In the genomic region with DNA sequence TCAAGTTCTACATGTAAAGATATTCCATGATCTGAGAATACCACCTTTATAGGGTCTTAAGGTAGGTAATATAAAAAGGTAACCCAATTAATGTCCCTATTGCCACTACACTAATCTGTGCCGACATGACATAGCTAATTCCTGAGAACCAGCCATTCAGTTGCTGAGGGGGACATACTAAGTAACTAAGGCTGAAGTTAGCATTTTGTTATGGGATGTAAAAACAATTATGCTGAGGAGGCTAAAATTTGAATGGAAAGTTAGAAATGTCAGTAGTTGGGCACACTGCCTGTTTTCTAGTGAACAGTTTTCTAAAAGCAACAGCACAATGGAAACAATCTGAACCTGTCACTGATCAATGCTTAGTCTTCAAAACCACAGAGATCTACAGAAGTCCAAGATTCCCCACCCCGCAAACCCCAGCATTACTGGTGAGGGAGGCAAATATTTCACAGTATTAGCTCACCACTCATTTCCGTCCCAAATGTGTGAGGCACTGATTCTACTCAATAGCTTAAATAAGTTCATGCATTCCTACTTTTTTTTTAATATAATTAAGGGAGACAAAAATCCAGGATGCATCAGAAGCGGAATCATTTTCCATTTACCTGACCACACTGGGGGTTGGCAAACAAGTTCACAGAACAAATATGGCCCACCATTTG, we compare ENCODE assay signal across 27 mouse cellular contexts. TPM values are rescaled to one million over a fixed set of nuclear protein-coding genes. Genes with fewer than 3 reads are reported as not detected.
A peak's percentile ranks its signal among the peaks of the same experiment; 100 is the strongest.
DNase-seq lines count a peak whose midpoint lies in the region; ATAC-seq and TF ChIP-seq lines count a peak whose summit lies in the region.
"Had no signal": no experiment of that assay in that cellular context is flagged by ENCODE, and none has a peak within 500 bp of the region (broad histone marks: within the 10 kb centered on the region; RNA-seq: fewer than 3 reads in every experiment).

No protein-coding gene starts in this region.

- no peaks in the 10 kb centered on the region for H3K4me1 ChIP-seq in CH12.LX (ENCODE audit: control insufficient read depth in 1 of 2, insufficient read depth in 2 of 2)
- H3K4me1 ChIP-seq: embryonic facial prominence, embryonic 12.5 days; embryonic facial prominence, embryonic 15.5 days; forebrain, embryonic 10.5 days; forebrain, embryonic 13.5 days; heart, embryonic 10.5 days had no signal

- H3K36me3 ChIP-seq in CH12.LX (replicated peaks in 1 of 2; ENCODE audit: control insufficient read depth in 1 of 2, insufficient read depth in 1 of 2, low read length in 1 of 2): no peaks in the 10 kb centered on the region
- H3K36me3 ChIP-seq: G1E had no signal

- DNase-seq in 3T3-L1 (ENCODE audit: low read depth, low spot score) (peak; percentile 63), CH12.LX (ENCODE audit: extremely low read depth) (no peak), Patski (ENCODE audit: low read depth, low spot score) (no peak)
- DNase-seq in fibroblast of lung, adult 2 months (ENCODE audit: low read depth): peak; percentile 34
- DNase-seq in right cerebral cortex, postnatal 25 days: no peak
- DNase-seq in left cerebral cortex, adult 9 months (ENCODE audit: low spot score in 2 of 2): no peak
- DNase-seq: adrenal gland, adult 2 months; adrenal gland, postnatal 14 days; cerebellum, adult 11 months; cerebellum, adult 2 months; cerebellum, adult 9-11 months; cerebellum, postnatal 25 days; gastrocnemius, postnatal 10 days; gastrocnemius, postnatal 36 days; heart, adult 2 months; heart, postnatal 14 days; heart, postnatal 4 days had no signal

- dilution Hi-C loops in CH12.LX (cut with MboI; ENCODE audit: extremely low pct_ligation_motif_present, extremely low pct_unique_long_range_greater_than_20kb, low sequenced_read_pairs): no loop called here

- H3K9me3 ChIP-seq in CH12.LX (replicated peaks; ENCODE audit: low read length): peaks cover 6% of the 10 kb centered on the region
- H3K9me3 ChIP-seq: embryonic facial prominence, embryonic 12.5 days; embryonic facial prominence, embryonic 15.5 days; forebrain, embryonic 10.5 days; forebrain, embryonic 13.5 days; heart, embryonic 10.5 days; heart, embryonic 13.5 days had no signal

- POLR2A ChIA-PET in Patski (lab: Charles Lee): no interaction called here

- no peak overlapping the region for H3K4me3 ChIP-seq in CH12.LX (replicated peaks in 1 of 3; ENCODE audit: low read depth in 2 of 3, low read length in 2 of 3, poor library complexity in 1 of 3)
- H3K4me3 ChIP-seq: embryonic facial prominence, embryonic 12.5 days; embryonic facial prominence, embryonic 15.5 days; erythroblast, embryonic 14.5 days; forebrain, embryonic 10.5 days; forebrain, embryonic 13.5 days; heart, adult 2 months; heart, embryonic 10.5 days; heart, embryonic 13.5 days had no signal

- TF ChIP-seq POLR2A in CH12.LX (IDR thresholded peaks at IDR 0.05; ENCODE audit: low read depth, low read length): no peak

- no peak overlapping the region for H3K27ac ChIP-seq in CH12.LX (ENCODE audit: insufficient read depth, low read depth)
- H3K27ac ChIP-seq: embryonic facial prominence, embryonic 12.5 days; embryonic facial prominence, embryonic 15.5 days; forebrain, embryonic 10.5 days; forebrain, embryonic 13.5 days; heart, adult 2 months; heart, embryonic 10.5 days; heart, embryonic 13.5 days; hindbrain, embryonic 14.5 days had no signal

- H3K79me2 ChIP-seq in CH12.LX (replicated peaks; ENCODE audit: control insufficient read depth, extremely low read depth, insufficient read depth, poor library complexity, severe bottlenecking): no peaks in the 10 kb centered on the region

- CTCF ChIA-PET in Patski (lab: Charles Lee): interaction anchor here (0.7 kb wide), 2 partner anchors 849 to 1040 kb away, joined by 3 read pairs; no protein-coding TSS in a partner anchor

- H3K9ac ChIP-seq in CH12.LX (ENCODE audit: insufficient read depth, low read depth): no peak overlapping the region
- H3K9ac ChIP-seq: embryonic facial prominence, embryonic 12.5 days; embryonic facial prominence, embryonic 15.5 days; forebrain, embryonic 13.5 days; heart, embryonic 13.5 days; hindbrain, embryonic 14.5 days had no signal

- H3K4me2 ChIP-seq in CH12.LX (ENCODE audit: insufficient read depth, low read depth, poor library complexity, severe bottlenecking): no peak overlapping the region
- H3K4me2 ChIP-seq: embryonic facial prominence, embryonic 12.5 days; embryonic facial prominence, embryonic 15.5 days; forebrain, embryonic 13.5 days; heart, embryonic 13.5 days; hindbrain, embryonic 14.5 days had no signal

- TF ChIP-seq CTCF in CH12.LX (conservative IDR thresholded peaks at IDR 0.05 in 1 of 2, IDR thresholded peaks at IDR 0.05 in 1 of 2; ENCODE audit: low read depth in 2 of 2, low read length in 2 of 2) (no peak), Patski (IDR thresholded peaks at IDR 0.05) (no peak)

- in situ Hi-C loops in CH12.LX (cut with MboI; ENCODE audit: low pct_ligation_motif_present, low pct_unique_long_range_greater_than_20kb, low sequenced_read_pairs) (no loop called here), Patski (cut with MboI; ENCODE audit: low pct_unique_long_range_greater_than_20kb) (no loop called here)

- ATAC-seq in Patski: peak; percentile 31
- ATAC-seq: forebrain, embryonic 13.5 days; forebrain, embryonic 16.5 days had no signal

- H3K27me3 ChIP-seq in CH12.LX (replicated peaks) (no peaks in the 10 kb centered on the region), Patski (no peaks in the 10 kb centered on the region)
- H3K27me3 ChIP-seq: embryonic facial prominence, embryonic 12.5 days; embryonic facial prominence, embryonic 15.5 days; forebrain, embryonic 13.5 days; heart, embryonic 13.5 days had no signal

- TF ChIP-seq RAD21 in CH12.LX (IDR thresholded peaks at IDR 0.05; ENCODE audit: low read depth, low read length): no peak

- TF ChIP-seq EP300 in CH12.LX (IDR thresholded peaks at IDR 0.05; ENCODE audit: low read length): no peak

TF ChIP-seq in CH12.LX, 34 proteins besides CTCF, POLR2A, EP300 and RAD21:
- TF ChIP-seq NRF1 (IDR thresholded peaks at IDR 0.05; ENCODE audit: low read depth, low read length) (no peak), MAFK (IDR thresholded peaks at IDR 0.05; ENCODE audit: insufficient replicate concordance, low read length) (0 out of 2 replicates have a peak, but pooled peaks have one; percentile 10)

RNA-seq across cellular contexts. Expression of a gene that starts 9.6 kb away (rescaled TPM):
- not detected in 2 replicates for total RNA-seq in CH12.LX (2012; rRNA removed)
- not detected in 2 replicates for total RNA-seq in CH12.LX (2014; rRNA removed)
- polyA plus RNA-seq in CH12.LX (2012; ENCODE audit: insufficient read length, low read depth): not detected in 2 replicates
- 341 TPM for polyA plus RNA-seq in Patski (2021)
- polyA plus RNA-seq: erythroblast, embryonic 14.5 days; G1E had no signal

Comparison
In these comparisons a context has a peak if more than half of its experiments do, and no peak if none do; other contexts are left out.
1. DNase-seq: peak in 3T3-L1 (single experiment) and fibroblast of lung, adult 2 months (single experiment); none in CH12.LX (single experiment), Patski (single experiment), right cerebral cortex, postnatal 25 days (single experiment) and left cerebral cortex, adult 9 months (0 of 2).
2. RNA of a gene that starts 9.6 kb away (polyA plus RNA-seq): 341 TPM in Patski (single experiment); not detected in CH12.LX; every median in the first group is over 100 times any median in the second.